Mouse (Mus musculus): ENCODE measurements at regions not wholly inside any gene's neighbourhood (a gene's known extent, or its start where the extent isn't known, plus 50 kb on each side); places are given as distances from the start of the nearest gene placed in this dataset.

GRCm38 (mm10) chr13:85952896-85953295 lies 93.8 kb downstream of the Cox7c start:
- no peak for TF ChIP-seq POLR2A (IDR thresholded peaks at IDR 0.05; ENCODE audit: control insufficient read depth in 1 of 2, insufficient read depth in 1 of 2, low read depth in 1 of 2, low read length in 2 of 2, poor library complexity in 1 of 2)
- TF ChIP-seq GATA1 (IDR thresholded peaks at IDR 0.05; ENCODE audit: low read depth, low read length) = no peak
- TF ChIP-seq CTCF (IDR thresholded peaks at IDR 0.05 in 2 of 3, conservative IDR thresholded peaks at IDR 0.05 in 1 of 3; ENCODE audit: control insufficient read depth in 1 of 3, insufficient read depth in 1 of 3, low read depth in 2 of 3, low read length in 3 of 3, poor library complexity in 1 of 3, severe bottlenecking in 1 of 3) = no peak
- TF ChIP-seq GABPA (IDR thresholded peaks at IDR 0.05; ENCODE audit: low read depth, low read length) = no peak
- TF ChIP-seq SMC3 (IDR thresholded peaks at IDR 0.05; ENCODE audit: low read depth, low read length) = no peak
- TF ChIP-seq ELF1 (IDR thresholded peaks at IDR 0.05; ENCODE audit: low read depth, low read length) = no peak

All from MEL (cell line).